Mouse (Mus musculus) C2C12 (cell line): ENCODE measurements at regions not wholly inside any gene's neighbourhood (a gene's known extent, or its start where the extent isn't known, plus 50 kb on each side); places are given as distances from the start of the nearest gene placed in this dataset.

Experiments used
- H3K27me3 ChIP-seq: one replicate; pipeline ENCODE4 v1.6.1; 2011; ENCODE audit not compliant: control insufficient read depth, insufficient read depth, insufficient read length
- H3K36me3 ChIP-seq: one replicate; pipeline ENCODE4 v1.6.1; 2011; ENCODE audit not compliant: control insufficient read depth, insufficient read depth
- H3K4me3 ChIP-seq: one replicate; pipeline ENCODE4 v1.5.1; 2011; ENCODE audit warnings: mild to moderate bottlenecking, control low read depth; ENCODE audit not compliant: poor library complexity, insufficient read depth, severe bottlenecking
- H3K79me2 ChIP-seq: one replicate; pipeline ENCODE4 v1.6.1; 2011; ENCODE audit not compliant: control insufficient read depth, insufficient read depth
- H3K79me3 ChIP-seq: one replicate; pipeline ENCODE4 v1.6.1; 2011; ENCODE audit warnings: low read depth, control low read depth
- H3ac ChIP-seq: one replicate; pipeline ENCODE3; 2011; ENCODE audit warnings: low read depth; ENCODE audit not compliant: control insufficient read depth, insufficient read length
- CEBPB ChIP-seq: IDR thresholded peaks from one replicate; pipeline ENCODE4 v1.6.1; 2011; ENCODE audit warnings: low read depth, mild to moderate bottlenecking, control low read depth, moderate library complexity
- CTCF ChIP-seq: IDR thresholded peaks from one replicate; pipeline ENCODE4 v1.5.1; 2011; ENCODE audit not compliant: control insufficient read depth, insufficient read depth, insufficient read length
- FOSL1 ChIP-seq: IDR thresholded peaks from one replicate; pipeline ENCODE4 v1.8.0; 2011; ENCODE audit warnings: mild to moderate bottlenecking, low read length; ENCODE audit not compliant: poor library complexity, insufficient read depth, severe bottlenecking
- MAX ChIP-seq: IDR thresholded peaks from one replicate; pipeline ENCODE4 v1.6.1; 2011; ENCODE audit warnings: mild to moderate bottlenecking, control low read depth
- MYOD1 ChIP-seq: IDR thresholded peaks from one replicate; pipeline ENCODE4 v1.6.1; 2011; ENCODE audit warnings: low read depth; ENCODE audit not compliant: control insufficient read depth, insufficient read length
- MYOG ChIP-seq: IDR thresholded peaks from one replicate; pipeline ENCODE4 v1.6.1; 2011; ENCODE audit not compliant: control insufficient read depth, insufficient read length; ENCODE audit errors: extremely low read depth
- USF1 ChIP-seq: IDR thresholded peaks from one replicate; pipeline ENCODE4 v1.6.1; 2011; ENCODE audit warnings: low read depth, mild to moderate bottlenecking, control low read depth, moderate library complexity

GRCm38 (mm10) chr5:149338016-149338696 is 73.4 kb upstream of the Medag start:
- TF ChIP-seq FOSL1 (no peak), USF1 (no peak), CTCF (no peak)
- no peaks in the 10 kb centered on the region for H3K27me3 ChIP-seq
- no peak overlapping the region for H3K4me3 ChIP-seq
- H3K36me3 ChIP-seq = no peaks in the 10 kb centered on the region
- H3ac ChIP-seq = no peak overlapping the region
- no peaks in the 10 kb centered on the region for H3K79me2 ChIP-seq
- no peaks in the 10 kb centered on the region for H3K79me3 ChIP-seq

- H3K36me3 ChIP-seq = no peaks in the 10 kb centered on the region
- no peak overlapping the region for H3K4me3 ChIP-seq
- no peaks in the 10 kb centered on the region for H3K79me2 ChIP-seq
- no peak overlapping the region for H3ac ChIP-seq
- no peaks in the 10 kb centered on the region for H3K27me3 ChIP-seq
- H3K79me3 ChIP-seq = no peaks in the 10 kb centered on the region
- TF ChIP-seq USF1 (no peak), MYOG (no peak), MAX (no peak), MYOD1 (no peak), CEBPB (no peak), FOSL1 (no peak), CTCF (no peak)
Observed at GRCm38 (mm10) chr5:149338697-149339078, 72.9 kb upstream of the Medag start.

DNA sequence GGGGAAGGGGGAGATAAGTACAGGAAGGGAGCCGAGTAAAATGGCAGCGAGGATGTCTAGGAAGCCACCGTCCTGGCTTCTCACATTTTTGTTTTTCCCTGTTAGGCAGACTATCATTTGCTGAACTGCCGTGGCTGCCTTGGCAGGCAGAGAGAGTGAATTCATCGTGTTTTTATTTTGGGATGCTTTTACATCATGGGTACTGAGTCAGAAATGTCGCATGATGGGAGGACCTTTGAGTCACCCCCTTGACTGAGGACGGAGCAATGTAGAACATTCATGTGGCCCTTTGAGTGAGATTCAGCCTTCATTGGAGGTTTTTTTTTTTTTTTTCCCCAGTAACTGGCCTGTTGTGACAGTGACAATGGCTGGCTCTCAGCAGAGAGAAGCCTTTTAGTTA is 71.2 kb upstream of the Medag start:
- TF ChIP-seq FOSL1 = no peak
- no peak for TF ChIP-seq MYOD1
- no peak for TF ChIP-seq MAX
- no peak for TF ChIP-seq MYOG
- TF ChIP-seq CTCF = no peak
- no peak for TF ChIP-seq CEBPB
- Histone ChIP-seq H3K79me3 (no peaks in the 10 kb centered on the region), H3K36me3 (no peaks in the 10 kb centered on the region), H3K4me3 (no peak overlapping the region), H3K27me3 (no peaks in the 10 kb centered on the region), H3K79me2 (no peaks in the 10 kb centered on the region), H3ac (no peak overlapping the region)

DNA sequence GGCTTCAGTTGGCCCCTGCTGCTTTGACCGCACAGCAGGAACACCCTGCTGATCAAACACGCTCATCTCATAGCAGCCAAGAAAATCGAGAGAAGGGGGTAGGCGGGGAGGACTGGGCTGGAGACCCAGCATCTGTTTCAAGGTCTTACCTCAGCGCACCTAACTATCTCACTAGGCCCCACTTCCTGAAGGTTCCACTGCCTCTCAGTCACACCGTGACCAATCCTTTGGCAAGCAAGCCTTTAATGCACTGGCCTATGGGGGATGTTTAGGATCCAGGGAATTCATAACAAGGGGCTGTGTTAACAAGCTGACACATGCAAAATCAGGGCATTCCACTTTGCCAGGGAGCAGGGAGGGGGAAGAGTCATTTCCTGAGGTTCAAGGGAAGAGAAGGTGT is 70.1 kb upstream of the Medag start:
- no peaks in the 10 kb centered on the region for H3K27me3 ChIP-seq
- no peak overlapping the region for H3ac ChIP-seq
- H3K79me3 ChIP-seq = no peaks in the 10 kb centered on the region
- no peaks in the 10 kb centered on the region for H3K36me3 ChIP-seq
- H3K4me3 ChIP-seq = no peak overlapping the region
- H3K79me2 ChIP-seq = no peaks in the 10 kb centered on the region
- TF ChIP-seq USF1 = no peak
- TF ChIP-seq MYOG = no peak
- no peak for TF ChIP-seq MYOD1
- no peak for TF ChIP-seq CTCF
- no peak for TF ChIP-seq MAX
- no peak for TF ChIP-seq FOSL1
- no peak for TF ChIP-seq CEBPB

- Histone ChIP-seq H3ac (no peak overlapping the region), H3K4me3 (no peak overlapping the region), H3K36me3 (no peaks in the 10 kb centered on the region), H3K27me3 (no peaks in the 10 kb centered on the region), H3K79me2 (no peaks in the 10 kb centered on the region), H3K79me3 (no peaks in the 10 kb centered on the region)
- TF ChIP-seq USF1 (no peak), CTCF (no peak), CEBPB (no peak), MYOD1 (no peak), FOSL1 (no peak), MAX (no peak), MYOG (no peak)
Observed at GRCm38 (mm10) chr5:149343610-149344527, 67.7 kb upstream of the Medag start.
